Comparison of ENCODE assay signal across 9 mouse cellular contexts in the genomic region with DNA sequence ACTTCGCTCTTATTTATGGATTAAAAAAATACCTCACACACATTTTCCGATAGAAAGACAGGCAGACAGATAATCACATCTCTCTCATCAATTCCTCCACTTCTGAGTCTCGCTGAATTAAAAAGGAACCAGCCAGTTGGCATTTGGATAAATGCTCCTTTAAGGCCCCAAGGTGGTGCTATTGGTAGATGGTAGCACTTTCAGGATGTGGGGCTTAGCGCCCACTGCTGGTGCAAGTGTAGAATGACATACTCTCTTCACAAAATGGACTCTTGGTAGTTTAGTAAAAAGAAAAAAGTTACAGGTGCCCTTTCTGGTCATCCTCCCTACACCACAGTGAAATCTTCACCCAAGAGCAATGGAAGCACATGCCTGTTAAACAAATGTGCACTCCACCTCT. TPM values are rescaled to one million over a fixed set of nuclear protein-coding genes. Genes with fewer than 3 reads are reported as not detected.
A peak's percentile ranks its signal among the peaks of the same experiment; 100 is the strongest.
DNase-seq lines count a peak whose midpoint lies in the region; ATAC-seq and TF ChIP-seq lines count a peak whose summit lies in the region.
"Had no signal": no experiment of that assay in that cellular context is flagged by ENCODE, and none has a peak within 500 bp of the region (broad histone marks: within the 10 kb centered on the region; RNA-seq: fewer than 3 reads in every experiment).

No protein-coding gene starts in this region.

- no peak for TF ChIP-seq EP300 in ES-Bruce4 (IDR thresholded peaks at IDR 0.05; ENCODE audit: insufficient read depth, low read depth, low read length)

- no peak overlapping the region for H3K4me3 ChIP-seq in ES-Bruce4 (ENCODE audit: low read depth, low read length)
- no peak overlapping the region for H3K4me3 ChIP-seq in forebrain, embryonic 16.5 days (replicated peaks; ENCODE audit: low read length)
- no peak overlapping the region for H3K4me3 ChIP-seq in small intestine, adult 2 months (ENCODE audit: low read depth, low read length)
- H3K4me3 ChIP-seq: liver, embryonic 15.5 days had no signal

- no peak overlapping the region for H3K9ac ChIP-seq in ES-Bruce4 (ENCODE audit: low read depth, poor library complexity, severe bottlenecking)
- H3K9ac ChIP-seq in forebrain, embryonic 16.5 days (replicated peaks; ENCODE audit: low read depth, low read length): no peak overlapping the region
- H3K9ac ChIP-seq: liver, embryonic 15.5 days had no signal

- DNase-seq in gastrocnemius, postnatal 10 days: peak; percentile 15
- no peak for DNase-seq in gastrocnemius, postnatal 36 days
- DNase-seq in c-Kit-positive CD71-positive TER-119-positive erythroid progenitor cells, embryonic 14.5 days (ENCODE audit: low spot score): peak; percentile 42
- DNase-seq in kidney, postnatal 4 days: peak; percentile 56 to 71
- DNase-seq in lung, postnatal 10 days: peak; percentile 54

- TF ChIP-seq CTCF in ES-Bruce4 (IDR thresholded peaks at IDR 0.05; ENCODE audit: low read depth, low read length): peak; percentile 75
- peak; percentile 78; the same call in 1 of the 2 replicates for TF ChIP-seq CTCF in small intestine, adult 2 months (IDR thresholded peaks at IDR 0.05; ENCODE audit: extremely low read depth, insufficient read length, insufficient replicate concordance, low read depth, low read length)

- no peaks in the 10 kb centered on the region for H3K27me3 ChIP-seq in ES-Bruce4 (ENCODE audit: control insufficient read depth, insufficient read depth, low read length, poor library complexity, severe bottlenecking)
- H3K27me3 ChIP-seq in forebrain, embryonic 16.5 days (replicated peaks; ENCODE audit: control insufficient read depth, insufficient read depth, low read length): no peaks in the 10 kb centered on the region; the same call in 1 of the 2 replicates
- H3K27me3 ChIP-seq in small intestine, adult 2 months (ENCODE audit: control insufficient read depth, insufficient read depth, low read length): no peaks in the 10 kb centered on the region
- H3K27me3 ChIP-seq: liver, embryonic 15.5 days had no signal

- no peaks in the 10 kb centered on the region for H3K9me3 ChIP-seq in ES-Bruce4 (replicated peaks; ENCODE audit: control insufficient read depth, insufficient read depth, low read length, poor library complexity, severe bottlenecking)
- no peaks in the 10 kb centered on the region for H3K9me3 ChIP-seq in forebrain, embryonic 16.5 days (ENCODE audit: control insufficient read depth, low read length)
- H3K9me3 ChIP-seq: liver, embryonic 15.5 days had no signal

- no peak for TF ChIP-seq POLR2A in ES-Bruce4 (IDR thresholded peaks at IDR 0.05; ENCODE audit: insufficient read depth, low read length)
- TF ChIP-seq POLR2A in small intestine, adult 2 months (IDR thresholded peaks at IDR 0.05; ENCODE audit: low read depth, low read length): no peak

- H3K27ac ChIP-seq in ES-Bruce4 (ENCODE audit: insufficient read depth, low read length): no peak overlapping the region
- H3K27ac ChIP-seq in forebrain, embryonic 16.5 days (ENCODE audit: low read length): no peak overlapping the region
- H3K27ac ChIP-seq in small intestine, adult 2 months (ENCODE audit: insufficient read depth, low read depth, low read length): no peak overlapping the region
- H3K27ac ChIP-seq: liver, embryonic 15.5 days had no signal

- H3K4me1 ChIP-seq in ES-Bruce4 (ENCODE audit: control insufficient read depth, insufficient read depth, low read length): no peaks in the 10 kb centered on the region
- H3K4me1 ChIP-seq in forebrain, embryonic 16.5 days (replicated peaks; ENCODE audit: control insufficient read depth, insufficient read depth, low read length): 0 out of 2 replicates have a peak, but pooled peaks cover 3% of the 10 kb centered on the region
- no peaks in the 10 kb centered on the region for H3K4me1 ChIP-seq in small intestine, adult 2 months (ENCODE audit: control insufficient read depth, insufficient read depth, insufficient read length, low read length)
- H3K4me1 ChIP-seq: liver, embryonic 15.5 days had no signal

- intact Hi-C loops in gastrocnemius, postnatal 36 days (cut with DNase I): no loop called here

- no peaks in the 10 kb centered on the region for H3K36me3 ChIP-seq in ES-Bruce4 (ENCODE audit: control insufficient read depth, insufficient read depth, low read length, poor library complexity, severe bottlenecking)
- H3K36me3 ChIP-seq in forebrain, embryonic 16.5 days (ENCODE audit: control insufficient read depth, insufficient read depth): no peaks in the 10 kb centered on the region
- H3K36me3 ChIP-seq in small intestine, adult 2 months (ENCODE audit: control insufficient read depth, insufficient read depth, low read length): no peaks in the 10 kb centered on the region
- H3K36me3 ChIP-seq: liver, embryonic 15.5 days had no signal

- whole genome bisulfite sequencing in forebrain, embryonic 16.5 days: 20% methylated on average over 4 of the region's 4 CpGs
- WGBS in small intestine, adult 2 months: 24% methylated on average over 4 of the region's 4 CpGs

- peak; percentile 29; the same call in 1 of the 2 replicates for ATAC-seq in forebrain, embryonic 16.5 days

- H3K4me2 ChIP-seq in forebrain, embryonic 16.5 days (ENCODE audit: low read length): no peak overlapping the region
- H3K4me2 ChIP-seq: liver, embryonic 15.5 days had no signal

RNA-seq across cellular contexts. Expression of gene Arnt2, which starts 37.1 kb away (rescaled TPM):
- 1 to 10 TPM; 3.9 to 6.4 TPM for total RNA-seq in gastrocnemius, postnatal 10 days (2021)
- 1 to 10 TPM in 1 of 2 experiments, under 1 TPM in 1; 0.59 to 1.6 TPM for total RNA-seq in gastrocnemius, postnatal 36 days (2021)
- 1.5 and 3.3 TPM in 2 replicates for polyA plus RNA-seq in ES-Bruce4 (2011; ENCODE audit: insufficient read depth, insufficient read length, low read depth, missing spikeins)
- polyA plus RNA-seq in forebrain, embryonic 16.5 days (2015; fragmentation: Nextera tagmentation; extraction: Ambion mirVana): 68.6 and 70.0 TPM in 2 replicates
- 0.58 and 3.2 TPM in 2 replicates for polyA plus RNA-seq in small intestine, adult 2 months (2012; rRNA removed)

Comparison
In these comparisons a context has a peak if more than half of its experiments do, and no peak if none do; other contexts are left out.
1. DNase-seq: peak in gastrocnemius, postnatal 10 days (single experiment), c-Kit-positive CD71-positive TER-119-positive erythroid progenitor cells, embryonic 14.5 days (single experiment), kidney, postnatal 4 days (2 of 2) and lung, postnatal 10 days (single experiment); none in gastrocnemius, postnatal 36 days (0 of 2).
2. RNA of gene Arnt2, which starts 37.1 kb away (polyA plus RNA-seq): 68.6 to 70.0 TPM in forebrain, embryonic 16.5 days; 1.5 to 3.3 TPM in ES-Bruce4 and 0.58 to 3.2 TPM in small intestine, adult 2 months; every median in the first group is over 10 times any median in the second.